In genomic region chr7:143501643-143502417, GRCm38 (mm10) we compare ENCODE assay signal across 9 mouse cellular contexts. TPM values are rescaled to one million over a fixed set of nuclear protein-coding genes. Genes with fewer than 3 reads are reported as not detected.
DNase-seq lines count a peak whose midpoint lies in the region; ATAC-seq and TF ChIP-seq lines count a peak whose summit lies in the region.
"Had no signal": no experiment of that assay in that cellular context is flagged by ENCODE, and none has a peak within 500 bp of the region (broad histone marks: within the 10 kb centered on the region; RNA-seq: fewer than 3 reads in every experiment).

No protein-coding gene starts in this region.

- no peak overlapping the region for H3K27ac ChIP-seq in forebrain, embryonic 14.5 days (ENCODE audit: low read depth, low read length)
- H3K27ac ChIP-seq in hindbrain, postnatal 0 days: no peak overlapping the region
- no peak overlapping the region for H3K27ac ChIP-seq in liver, embryonic 12.5 days
- H3K27ac ChIP-seq in midbrain, postnatal 0 days (ENCODE audit: low read depth, low read length): no peak overlapping the region
- H3K27ac ChIP-seq: macrophage had no signal

- no peaks in the 10 kb centered on the region for H3K9me3 ChIP-seq in forebrain, embryonic 14.5 days (replicated peaks; ENCODE audit: control insufficient read depth, low read length)
- no peaks in the 10 kb centered on the region for H3K9me3 ChIP-seq in hindbrain, postnatal 0 days (ENCODE audit: low read length)
- H3K9me3 ChIP-seq in liver, embryonic 12.5 days (replicated peaks): no peaks in the 10 kb centered on the region
- no peaks in the 10 kb centered on the region for H3K9me3 ChIP-seq in midbrain, postnatal 0 days (ENCODE audit: low read length)

- no peaks in the 10 kb centered on the region for H3K36me3 ChIP-seq in forebrain, embryonic 14.5 days (ENCODE audit: control insufficient read depth, insufficient read depth, low read length)
- no peaks in the 10 kb centered on the region for H3K36me3 ChIP-seq in hindbrain, postnatal 0 days (ENCODE audit: insufficient read depth, low read length)
- H3K36me3 ChIP-seq in liver, embryonic 12.5 days: no peaks in the 10 kb centered on the region
- H3K36me3 ChIP-seq in midbrain, postnatal 0 days (ENCODE audit: insufficient read depth, low read length): no peaks in the 10 kb centered on the region

- DNase-seq in layer of hippocampus, postnatal 10 days (ENCODE audit: low spot score in 2 of 2): peak; percentile 23 to 47
- DNase-seq in layer of hippocampus, adult 11-12 months (ENCODE audit: low spot score): no peak
- peak; percentile 65 for DNase-seq in forebrain, embryonic 14.5 days (ENCODE audit: low spot score)
- DNase-seq in hindbrain, postnatal 0 days (ENCODE audit: low spot score): peak; percentile 58
- peak; percentile 47 for DNase-seq in midbrain, postnatal 0 days (ENCODE audit: low spot score)
- no peak for DNase-seq in adipocyte (ENCODE audit: low spot score)

- peak overlapping the region; percentile 68 for H3K4me2 ChIP-seq in forebrain, embryonic 14.5 days (ENCODE audit: low read length)
- H3K4me2 ChIP-seq in hindbrain, postnatal 0 days (ENCODE audit: low read depth, low read length): peak overlapping the region; percentile 70
- H3K4me2 ChIP-seq in liver, embryonic 12.5 days: peak overlapping the region; percentile 62
- peak overlapping the region; percentile 50 for H3K4me2 ChIP-seq in midbrain, postnatal 0 days (ENCODE audit: low read depth, low read length, poor library complexity, severe bottlenecking)

- H3K4me3 ChIP-seq in forebrain, embryonic 14.5 days (ENCODE audit: low read depth, low read length): peak overlapping the region; percentile 37
- H3K4me3 ChIP-seq in hindbrain, postnatal 0 days (ENCODE audit: low read length): peak overlapping the region; percentile 39
- peak overlapping the region; percentile 44 for H3K4me3 ChIP-seq in liver, embryonic 12.5 days
- peak overlapping the region; percentile 35 for H3K4me3 ChIP-seq in midbrain, postnatal 0 days (ENCODE audit: low read depth, low read length)

- H3K27me3 ChIP-seq in forebrain, embryonic 14.5 days (replicated peaks; ENCODE audit: control insufficient read depth, insufficient read depth, low read length): peaks cover 45% of the 10 kb centered on the region
- H3K27me3 ChIP-seq in hindbrain, postnatal 0 days (ENCODE audit: insufficient read depth, low read length): peaks cover 30% of the 10 kb centered on the region
- peaks cover 90% of the 10 kb centered on the region for H3K27me3 ChIP-seq in liver, embryonic 12.5 days (replicated peaks)
- H3K27me3 ChIP-seq in midbrain, postnatal 0 days (ENCODE audit: insufficient read depth, low read length): peaks cover 47% of the 10 kb centered on the region

- 3% methylated on average over 55 of the region's 55 CpGs for WGBS in forebrain, embryonic 14.5 days
- WGBS in hindbrain, postnatal 0 days: 3% methylated on average over 55 of the region's 55 CpGs
- WGBS in liver, embryonic 12.5 days (ENCODE audit: insufficient replicate concordance): 4% methylated on average over 55 of the region's 55 CpGs
- 3% methylated on average over 55 of the region's 55 CpGs for WGBS in midbrain, postnatal 0 days

- no peak for TF ChIP-seq CTCF in hindbrain, postnatal 0 days (IDR thresholded peaks at IDR 0.05; ENCODE audit: low read depth)
- no peak for TF ChIP-seq CTCF in midbrain, postnatal 0 days (IDR thresholded peaks at IDR 0.05)

- H3K9ac ChIP-seq in forebrain, embryonic 14.5 days (ENCODE audit: low read length): peak overlapping the region; percentile 47
- no peak overlapping the region; the same call in 1 of the 2 replicates for H3K9ac ChIP-seq in hindbrain, postnatal 0 days (replicated peaks; ENCODE audit: low read length)
- no peak overlapping the region for H3K9ac ChIP-seq in liver, embryonic 12.5 days
- no peak overlapping the region for H3K9ac ChIP-seq in midbrain, postnatal 0 days (replicated peaks; ENCODE audit: low read length, poor library complexity, severe bottlenecking)

- ATAC-seq in activated CD4-positive, CD25-positive, alpha-beta regulatory T cell, adult 4 months: peak; percentile 70
- ATAC-seq in forebrain, embryonic 14.5 days: 0 out of 2 replicates have a peak, but pooled peaks have one; percentile 24
- ATAC-seq in hindbrain, postnatal 0 days: no peak
- ATAC-seq in liver, embryonic 12.5 days: no peak
- ATAC-seq in midbrain, postnatal 0 days (ENCODE audit: low FRiP score): no peak

- H3K4me1 ChIP-seq in forebrain, embryonic 14.5 days (ENCODE audit: control insufficient read depth, insufficient read depth, low read length): no peaks in the 10 kb centered on the region; the same call in 1 of the 2 replicates
- H3K4me1 ChIP-seq in hindbrain, postnatal 0 days (ENCODE audit: insufficient read depth, low read length): 0 out of 2 replicates have a peak, but pooled peaks cover 2% of the 10 kb centered on the region
- H3K4me1 ChIP-seq in liver, embryonic 12.5 days: peaks cover 17% of the 10 kb centered on the region; the same call in 1 of the 2 replicates
- H3K4me1 ChIP-seq in midbrain, postnatal 0 days (ENCODE audit: insufficient read depth, low read length): no peaks in the 10 kb centered on the region

RNA-seq across cellular contexts. Expression of gene Phlda2, which starts 1.1 kb away (rescaled TPM):
- total RNA-seq in layer of hippocampus, postnatal 10 days (2021): not detected
- polyA plus RNA-seq in activated CD4-positive, CD25-positive, alpha-beta regulatory T cell, adult 4 months (2017; shearing (Covaris generic)): not detected
- polyA plus RNA-seq in forebrain, embryonic 14.5 days (2014; fragmentation: Nextera tagmentation; extraction: Ambion mirVana): 0.32 TPM in 1 of 2 replicates, not detected in the other
- 0.52 TPM in 1 of 2 replicates, not detected in the other for total RNA-seq in hindbrain, postnatal 0 days (2014; rRNA removed)
- polyA plus RNA-seq in hindbrain, postnatal 0 days (2015; fragmentation: Nextera tagmentation; extraction: Ambion mirVana): 0.66 and 0.73 TPM in 2 replicates
- 18.1 and 18.5 TPM in 2 replicates for polyA plus RNA-seq in liver, embryonic 12.5 days (2016; fragmentation: Nextera tagmentation; extraction: Ambion mirVana)
- total RNA-seq in midbrain, postnatal 0 days (2014; rRNA removed): 10.0 TPM in 1 of 2 replicates, not detected in the other
- polyA plus RNA-seq in midbrain, postnatal 0 days (2015; fragmentation: Nextera tagmentation; extraction: Ambion mirVana): 0.51 TPM in 1 of 2 replicates, not detected in the other
- polyA plus RNA-seq: macrophage had no signal

RNA-seq across cellular contexts. Expression of gene Slc22a18, which starts 28.3 kb away (rescaled TPM):
- total RNA-seq in layer of hippocampus, postnatal 10 days (2021): under 1 TPM; 0.40 to 0.41 TPM
- polyA plus RNA-seq in activated CD4-positive, CD25-positive, alpha-beta regulatory T cell, adult 4 months (2017; shearing (Covaris generic)): under 1 TPM in 1 of 2 experiments, not detected in 1; 0.32 TPM
- 0.52 and 0.66 TPM in 2 replicates for polyA plus RNA-seq in forebrain, embryonic 14.5 days (2014; fragmentation: Nextera tagmentation; extraction: Ambion mirVana)
- total RNA-seq in hindbrain, postnatal 0 days (2014; rRNA removed): 0.58 and 1.8 TPM in 2 replicates
- 0.90 and 1.2 TPM in 2 replicates for polyA plus RNA-seq in hindbrain, postnatal 0 days (2015; fragmentation: Nextera tagmentation; extraction: Ambion mirVana)
- 4.5 and 5.1 TPM in 2 replicates for polyA plus RNA-seq in liver, embryonic 12.5 days (2016; fragmentation: Nextera tagmentation; extraction: Ambion mirVana)
- 0.33 and 0.47 TPM in 2 replicates for total RNA-seq in midbrain, postnatal 0 days (2014; rRNA removed)
- polyA plus RNA-seq in midbrain, postnatal 0 days (2015; fragmentation: Nextera tagmentation; extraction: Ambion mirVana): 0.71 and 0.86 TPM in 2 replicates

RNA-seq across cellular contexts. Expression of gene Cdkn1c, which starts 41.0 kb away (rescaled TPM):
- 10 to 100 TPM; 13.2 to 18.5 TPM for total RNA-seq in layer of hippocampus, postnatal 10 days (2021)
- polyA plus RNA-seq in activated CD4-positive, CD25-positive, alpha-beta regulatory T cell, adult 4 months (2017; shearing (Covaris generic)): under 1 TPM; 0.24 to 0.41 TPM
- 229 and 231 TPM in 2 replicates for polyA plus RNA-seq in forebrain, embryonic 14.5 days (2014; fragmentation: Nextera tagmentation; extraction: Ambion mirVana)
- 127 and 139 TPM in 2 replicates for total RNA-seq in hindbrain, postnatal 0 days (2014; rRNA removed)
- 144 and 150 TPM in 2 replicates for polyA plus RNA-seq in hindbrain, postnatal 0 days (2015; fragmentation: Nextera tagmentation; extraction: Ambion mirVana)
- polyA plus RNA-seq in liver, embryonic 12.5 days (2016; fragmentation: Nextera tagmentation; extraction: Ambion mirVana): 434 and 450 TPM in 2 replicates
- 107 and 131 TPM in 2 replicates for total RNA-seq in midbrain, postnatal 0 days (2014; rRNA removed)
- polyA plus RNA-seq in midbrain, postnatal 0 days (2015; fragmentation: Nextera tagmentation; extraction: Ambion mirVana): 111 and 115 TPM in 2 replicates

RNA-seq across cellular contexts. Expression of gene Nap1l4, which starts 47.1 kb away (rescaled TPM):
- 100 to 1,000 TPM; 133 to 144 TPM for total RNA-seq in layer of hippocampus, postnatal 10 days (2021)
- polyA plus RNA-seq in activated CD4-positive, CD25-positive, alpha-beta regulatory T cell, adult 4 months (2017; shearing (Covaris generic)): 100 to 1,000 TPM; 246 to 261 TPM
- polyA plus RNA-seq in forebrain, embryonic 14.5 days (2014; fragmentation: Nextera tagmentation; extraction: Ambion mirVana): 179 and 180 TPM in 2 replicates
- 139 and 140 TPM in 2 replicates for total RNA-seq in hindbrain, postnatal 0 days (2014; rRNA removed)
- 251 and 253 TPM in 2 replicates for polyA plus RNA-seq in hindbrain, postnatal 0 days (2015; fragmentation: Nextera tagmentation; extraction: Ambion mirVana)
- 129 and 131 TPM in 2 replicates for polyA plus RNA-seq in liver, embryonic 12.5 days (2016; fragmentation: Nextera tagmentation; extraction: Ambion mirVana)
- total RNA-seq in midbrain, postnatal 0 days (2014; rRNA removed): 138 and 173 TPM in 2 replicates
- polyA plus RNA-seq in midbrain, postnatal 0 days (2015; fragmentation: Nextera tagmentation; extraction: Ambion mirVana): 258 and 263 TPM in 2 replicates

Comparison
In these comparisons a context has a peak if more than half of its experiments do, and no peak if none do; other contexts are left out.
1. DNase-seq: peak in layer of hippocampus, postnatal 10 days (2 of 2), forebrain, embryonic 14.5 days (single experiment), hindbrain, postnatal 0 days (single experiment) and midbrain, postnatal 0 days (single experiment); none in layer of hippocampus, adult 11-12 months (single experiment) and adipocyte (single experiment).
2. ATAC-seq: peak in activated CD4-positive, CD25-positive, alpha-beta regulatory T cell, adult 4 months (single experiment) and forebrain, embryonic 14.5 days (single experiment); none in hindbrain, postnatal 0 days (single experiment), liver, embryonic 12.5 days (single experiment) and midbrain, postnatal 0 days (single experiment).
3. RNA of gene Phlda2, which starts 1.1 kb away (polyA plus RNA-seq): 18.1 to 18.5 TPM in liver, embryonic 12.5 days; 0.66 to 0.73 TPM in hindbrain, postnatal 0 days, 0.51 TPM in midbrain, postnatal 0 days, 0.32 TPM in forebrain, embryonic 14.5 days and not detected in activated CD4-positive, CD25-positive, alpha-beta regulatory T cell, adult 4 months; every median in the first group is over 10 times any median in the second.
4. RNA of gene Cdkn1c, which starts 41.0 kb away (polyA plus RNA-seq): 434 to 450 TPM in liver, embryonic 12.5 days, 229 to 231 TPM in forebrain, embryonic 14.5 days, 144 to 150 TPM in hindbrain, postnatal 0 days and 111 to 115 TPM in midbrain, postnatal 0 days; 0.24 to 0.41 TPM in activated CD4-positive, CD25-positive, alpha-beta regulatory T cell, adult 4 months; every median in the first group is over 10 times any median in the second.
5. Peak in every context shown above with its lines, with median percentiles within 50 percentile points of each other: H3K4me2 ChIP-seq and H3K4me3 ChIP-seq.